Mouse (Mus musculus) CH12.LX (cell line): ENCODE measurements around the gene Abca5. TPM values are rescaled to one million over a fixed set of nuclear protein-coding genes. Genes with fewer than 3 reads are reported as not detected.

Experiments
- DNase-seq: peaks from one replicate; pipeline ENCODE4 v3.0.0-alpha.2; 2013; ENCODE audit errors: extremely low read depth
- H3K27ac ChIP-seq: 2 replicates; pipeline ENCODE4 v1.5.1; 2012; ENCODE audit warnings: low read depth, mild to moderate bottlenecking, control low read depth, moderate library complexity; ENCODE audit not compliant: insufficient read depth
- H3K27me3 ChIP-seq: replicated peaks from 2 replicates; pipeline ENCODE3; 2012; ENCODE audit warnings: inconsistent platforms
- H3K36me3 ChIP-seq, 2 experiments: replicated peaks in 1 of 2; 2 replicates each; pipeline versions ENCODE3 to v1.6.1; 2012; ENCODE audit warnings: inconsistent platforms in 1 of 2, low read length in 1 of 2, mild to moderate bottlenecking in 1 of 2, mixed read lengths in 1 of 2, moderate library complexity in 1 of 2; ENCODE audit not compliant: control insufficient read depth in 1 of 2, insufficient read depth in 1 of 2
- H3K4me1 ChIP-seq, 2 experiments: 2 replicates each; pipeline ENCODE4 v1.6.1; 2012; ENCODE audit warnings: inconsistent platforms in 1 of 2, moderate library complexity in 1 of 2; ENCODE audit not compliant: insufficient read depth in 2 of 2, control insufficient read depth in 1 of 2
- H3K4me2 ChIP-seq: 2 replicates; pipeline ENCODE4 v1.6.1; 2012; ENCODE audit warnings: low read depth, mild to moderate bottlenecking, control low read depth; ENCODE audit not compliant: poor library complexity, insufficient read depth, severe bottlenecking
- H3K4me3 ChIP-seq, 3 experiments: fragments of 150-350 bp in 1 of 3; sonication (generic) in 1 of 3; replicated peaks in 1 of 3; 2 replicates each; pipeline versions ENCODE3 to v1.5.1; 2011 to 2012; ENCODE audit warnings: low read depth in 2 of 3, low read length in 2 of 3, mild to moderate bottlenecking in 2 of 3, moderate library complexity in 2 of 3, control low read depth in 1 of 3, improper control_type of control experiment in 1 of 3, inconsistent platforms in 1 of 3, mixed read lengths in 1 of 3; ENCODE audit not compliant: poor library complexity in 1 of 3
- H3K79me2 ChIP-seq: replicated peaks from 2 replicates; pipeline ENCODE4 v1.6.1; 2012; ENCODE audit warnings: mild to moderate bottlenecking, moderate library complexity; ENCODE audit not compliant: control insufficient read depth, poor library complexity, insufficient read depth, severe bottlenecking; ENCODE audit errors: extremely low read depth
- H3K9ac ChIP-seq: 2 replicates; pipeline ENCODE4 v1.6.1; 2012; ENCODE audit warnings: low read depth, mild to moderate bottlenecking, control low read depth, moderate library complexity; ENCODE audit not compliant: insufficient read depth
- H3K9me3 ChIP-seq: replicated peaks from 2 replicates; pipeline ENCODE3; 2012; ENCODE audit warnings: low read length, inconsistent platforms, mixed read lengths
- CHD1 ChIP-seq: IDR thresholded peaks from 2 replicates; pipeline ENCODE4 v1.6.1; 2012; ENCODE audit warnings: low read depth, low read length, improper control_type of control experiment, inconsistent platforms
- E2F4 ChIP-seq: IDR thresholded peaks from 2 replicates; pipeline ENCODE4 v1.6.1; 2011; ENCODE audit warnings: low read depth, low read length, improper control_type of control experiment; ENCODE audit not compliant: insufficient replicate concordance
- ELF1 ChIP-seq: IDR thresholded peaks from 2 replicates; pipeline ENCODE4 v1.6.1; 2014; ENCODE audit warnings: low read depth, mild to moderate bottlenecking, inconsistent platforms, low read length, improper control_type of control experiment
- EP300 ChIP-seq: IDR thresholded peaks from 2 replicates; pipeline ENCODE4 v1.6.1; 2011; ENCODE audit warnings: low read length, improper control_type of control experiment
- ETS1 ChIP-seq: conservative IDR thresholded peaks from 2 replicates; pipeline ENCODE4 v1.6.1; 2012; ENCODE audit warnings: low read depth, mild to moderate bottlenecking, inconsistent platforms, low read length, improper control_type of control experiment, moderate library complexity
- GABPA ChIP-seq: IDR thresholded peaks from 2 replicates; pipeline ENCODE4 v1.6.1; 2012; ENCODE audit warnings: low read depth, low read length, improper control_type of control experiment, inconsistent platforms; ENCODE audit not compliant: insufficient replicate concordance
- IRF4 ChIP-seq: IDR thresholded peaks from 2 replicates; pipeline ENCODE4 v1.6.1; 2014; ENCODE audit warnings: low read depth, mild to moderate bottlenecking, inconsistent platforms, low read length, improper control_type of control experiment
- JUN ChIP-seq: IDR thresholded peaks from 2 replicates; pipeline ENCODE4 v1.6.1; 2011; ENCODE audit warnings: low read depth, mild to moderate bottlenecking, low read length, improper control_type of control experiment, moderate library complexity; ENCODE audit not compliant: insufficient read depth
- JUND ChIP-seq: conservative IDR thresholded peaks from 2 replicates; pipeline ENCODE4 v1.6.1; 2011; ENCODE audit warnings: low read depth, low read length, improper control_type of control experiment
- MEF2A ChIP-seq: IDR thresholded peaks from 2 replicates; pipeline ENCODE4 v1.6.1; 2014; ENCODE audit warnings: low read depth, mild to moderate bottlenecking, inconsistent platforms, low read length, improper control_type of control experiment, borderline replicate concordance
- MXI1 ChIP-seq: IDR thresholded peaks from 2 replicates; pipeline ENCODE4 v1.6.1; 2011; ENCODE audit warnings: mild to moderate bottlenecking, low read depth, low read length, improper control_type of control experiment
- PAX5 ChIP-seq: IDR thresholded peaks from 2 replicates; pipeline ENCODE4 v1.6.1; 2012; ENCODE audit warnings: low read length, inconsistent platforms, mixed read lengths
- POLR2A ChIP-seq: IDR thresholded peaks from 2 replicates; pipeline ENCODE4 v1.6.1; 2011; ENCODE audit warnings: low read depth, mild to moderate bottlenecking, improper control_type of control experiment, low read length
- SIN3A ChIP-seq: IDR thresholded peaks from 2 replicates; pipeline ENCODE4 v1.6.1; 2012; ENCODE audit warnings: low read length, improper control_type of control experiment, inconsistent platforms
- SMC3 ChIP-seq: IDR thresholded peaks from 2 replicates; pipeline ENCODE4 v1.6.1; 2011; ENCODE audit warnings: low read depth, low read length, improper control_type of control experiment
- UBTF ChIP-seq: IDR thresholded peaks from 2 replicates; pipeline ENCODE4 v1.6.1; 2012; ENCODE audit warnings: low read depth, mild to moderate bottlenecking, inconsistent platforms, low read length, improper control_type of control experiment, moderate library complexity
- USF2 ChIP-seq: conservative IDR thresholded peaks from 2 replicates; pipeline ENCODE4 v1.6.1; 2011; ENCODE audit warnings: low read depth, low read length, improper control_type of control experiment
- ZMIZ1 ChIP-seq: IDR thresholded peaks from 2 replicates; pipeline ENCODE4 v1.6.1; 2012; ENCODE audit warnings: low read depth, mild to moderate bottlenecking, inconsistent platforms, low read length, improper control_type of control experiment
- ZNF384 ChIP-seq: IDR thresholded peaks from 2 replicates; pipeline ENCODE4 v1.6.1; 2012; ENCODE audit warnings: low read depth, low read length, improper control_type of control experiment, inconsistent platforms
- dilution Hi-C: fragments of 300-500 bp; cut with MboI; formaldehyde crosslinking; loops from 2 replicates; pipeline ENCODE4 v1.14.3; 2020; ENCODE audit warnings: low sequenced_read_pairs; ENCODE audit not compliant: extremely low pct_unique_long_range_greater_than_20kb, extremely low pct_ligation_motif_present
- in situ Hi-C: fragments of 300-500 bp; cut with MboI; formaldehyde crosslinking; loops from 3 replicates; pipeline ENCODE4 v1.14.3; 2019; ENCODE audit warnings: low sequenced_read_pairs, low pct_ligation_motif_present, low pct_unique_long_range_greater_than_20kb, mixed read lengths
- polyA plus RNA-seq: library from polyadenylated mRNA; unstranded; fragments of >175 nt; gene quantifications from 2 replicates; pipeline ENCODE4 v1.2.1, GENCODE M21; 2012; ENCODE audit warnings: low read depth; ENCODE audit not compliant: insufficient read length
- total RNA-seq, 2 experiments: library from RNA; depleted of rRNA; stranded (reverse); fragments of 300-350 nt in 1 of 2; fragments of >200 nt in 1 of 2; gene quantifications; 2 replicates each; pipeline ENCODE4 v1.2.3; 2012 to 2014

Gene Abca5
- total and polyA plus RNA-seq, 3 experiments, result 5.0 to 6.2 (median 6.2) TPM

- TF ChIP-seq CHD1 (no peak), USF2 (no peak), UBTF (no peak), POLR2A (no peak), ELF1 (no peak), PAX5 (no peak), MEF2A (no peak), ZMIZ1 (no peak), EP300 (no peak), JUN (no peak), SIN3A (no peak), ETS1 (no peak), SMC3 (no peak)
- in situ Hi-C loops (no loop called here), dilution Hi-C loops (no loop called here)
- no peak overlapping the region for H3K27ac ChIP-seq
- H3K4me3 ChIP-seq, result no peak overlapping the region
- no peaks in the 10 kb centered on the region for H3K36me3 ChIP-seq
- DNase-seq, result no peak
- H3K4me1 ChIP-seq, result no peaks in the 10 kb centered on the region
- H3K79me2 ChIP-seq, result no peaks in the 10 kb centered on the region
- no peak overlapping the region for H3K4me2 ChIP-seq
- H3K27me3 ChIP-seq, result no peaks in the 10 kb centered on the region
- no peak overlapping the region for H3K9ac ChIP-seq
- H3K9me3 ChIP-seq, result no peaks in the 10 kb centered on the region
Observed at GRCm38 (mm10) chr11:110330093-110330492, 7.4 kb downstream of the Abca5 start.

GRCm38 (mm10) chr11:110322266-110322665 is 15.2 kb downstream of the Abca5 start:
- TF ChIP-seq MXI1 (no peak), USF2 (no peak), PAX5 (no peak), IRF4 (no peak), ZNF384 (no peak), E2F4 (no peak), GABPA (no peak), JUND (no peak)
- TF ChIP-seq, all 38 proteins: peak for 0
- dilution Hi-C loops, result no loop called here
- in situ Hi-C loops, result no loop called here
- Histone ChIP-seq H3K4me1 (no peaks in the 10 kb centered on the region), H3K27me3 (no peaks in the 10 kb centered on the region), H3K9ac (no peak overlapping the region), H3K36me3 (peaks cover 2 to 10% of the 10 kb centered on the region in 2 experiments), H3K79me2 (no peaks in the 10 kb centered on the region), H3K4me3 (no peak overlapping the region), H3K4me2 (no peak overlapping the region), H3K27ac (no peak overlapping the region), H3K9me3 (no peaks in the 10 kb centered on the region)
- no peak for DNase-seq
